31 mouse cellular contexts compared by ENCODE assay signal in genomic region chr8:78913823-78914222, GRCm38 (mm10).
"Had no signal": no experiment of that assay in that cellular context is flagged by ENCODE, and none has a peak within 500 bp of the region (broad histone marks: within the 10 kb centered on the region; RNA-seq: fewer than 3 reads in every experiment).

No protein-coding gene starts in this region.

- H3K36me3 ChIP-seq: heart, embryonic 12.5 days; heart, embryonic 13.5 days; heart, embryonic 15.5 days; hindbrain, embryonic 10.5 days; hindbrain, embryonic 12.5 days; hindbrain, embryonic 13.5 days; hindbrain, embryonic 15.5 days; intestine, embryonic 15.5 days; kidney, embryonic 15.5 days had no signal

- H3K4me2 ChIP-seq: heart, embryonic 11.5 days; heart, embryonic 12.5 days; heart, embryonic 13.5 days; heart, embryonic 15.5 days; hindbrain, embryonic 12.5 days; hindbrain, embryonic 13.5 days; hindbrain, embryonic 14.5 days; hindbrain, embryonic 15.5 days; intestine, embryonic 15.5 days; kidney, embryonic 15.5 days had no signal

- DNase-seq: heart, postnatal 10 days; heart, postnatal 14 days; heart, postnatal 36 days; heart, postnatal 4 days; kidney, adult 11 months; kidney, adult 18-20 months; kidney, adult 2 months; kidney, adult 8-10 months; kidney, adult 9 months; kidney, postnatal 10 days; kidney, postnatal 14 days; kidney, postnatal 25 days; kidney, postnatal 36 days; kidney, postnatal 4 days; layer of hippocampus, adult 9-11 months; layer of hippocampus, postnatal 36 days had no signal

- H3K4me1 ChIP-seq: heart, embryonic 12.5 days; heart, embryonic 13.5 days; heart, embryonic 15.5 days; hindbrain, embryonic 10.5 days; hindbrain, embryonic 12.5 days; hindbrain, embryonic 13.5 days; hindbrain, embryonic 15.5 days; intestine, embryonic 15.5 days had no signal

- H3K4me3 ChIP-seq: heart, embryonic 12.5 days; heart, embryonic 13.5 days; heart, embryonic 15.5 days; hindbrain, embryonic 10.5 days; hindbrain, embryonic 12.5 days; hindbrain, embryonic 13.5 days; hindbrain, embryonic 15.5 days; intestine, embryonic 15.5 days; kidney, embryonic 15.5 days; layer of hippocampus, adult 2 months; left cerebral cortex, adult 2 months had no signal

- H3K9me3 ChIP-seq: heart, embryonic 13.5 days; heart, embryonic 15.5 days; hindbrain, embryonic 10.5 days; hindbrain, embryonic 12.5 days; hindbrain, embryonic 15.5 days; intestine, embryonic 15.5 days; kidney, embryonic 15.5 days had no signal

- H3K9ac ChIP-seq: heart, embryonic 12.5 days; heart, embryonic 13.5 days; heart, embryonic 15.5 days; hindbrain, embryonic 12.5 days; hindbrain, embryonic 13.5 days; hindbrain, embryonic 14.5 days; hindbrain, embryonic 15.5 days; intestine, embryonic 15.5 days; kidney, embryonic 15.5 days had no signal

- H3K27me3 ChIP-seq: heart, embryonic 12.5 days; heart, embryonic 13.5 days; heart, embryonic 15.5 days; hindbrain, embryonic 12.5 days; hindbrain, embryonic 13.5 days; hindbrain, embryonic 15.5 days; intestine, embryonic 15.5 days; kidney, embryonic 15.5 days had no signal

- H3K27ac ChIP-seq: heart, embryonic 13.5 days; heart, embryonic 15.5 days; hindbrain, embryonic 10.5 days; hindbrain, embryonic 12.5 days; hindbrain, embryonic 13.5 days; hindbrain, embryonic 14.5 days; hindbrain, embryonic 15.5 days; hindbrain, postnatal 0 days; intestine, embryonic 15.5 days; kidney, embryonic 15.5 days; kidney, postnatal 0 days; layer of hippocampus, adult 2 months; left cerebral cortex, adult 2 months had no signal
